Mouse (Mus musculus) bone marrow macrophage, adult 2 months (primary cell): Measurements from ENCODE around the gene Sema3a.

Experiments used
- CTCF ChIP-seq: IDR thresholded peaks from 2 replicates; pipeline ENCODE4 v1.5.1; 2012; ENCODE audit warnings: low read depth, mild to moderate bottlenecking, low read length, moderate library complexity
- POLR2A ChIP-seq: IDR thresholded peaks from 2 replicates; pipeline ENCODE4 v1.6.1; 2012; ENCODE audit warnings: mild to moderate bottlenecking, low read depth, low read length, borderline replicate concordance

- TF ChIP-seq POLR2A (no peak), CTCF (no peak)
These were observed 233.6 kb downstream of the Sema3a start for GRCm38 (mm10) chr5:13358770-13359169.
